Mouse (Mus musculus): ENCODE data around the gene Lamb1.

DNA sequence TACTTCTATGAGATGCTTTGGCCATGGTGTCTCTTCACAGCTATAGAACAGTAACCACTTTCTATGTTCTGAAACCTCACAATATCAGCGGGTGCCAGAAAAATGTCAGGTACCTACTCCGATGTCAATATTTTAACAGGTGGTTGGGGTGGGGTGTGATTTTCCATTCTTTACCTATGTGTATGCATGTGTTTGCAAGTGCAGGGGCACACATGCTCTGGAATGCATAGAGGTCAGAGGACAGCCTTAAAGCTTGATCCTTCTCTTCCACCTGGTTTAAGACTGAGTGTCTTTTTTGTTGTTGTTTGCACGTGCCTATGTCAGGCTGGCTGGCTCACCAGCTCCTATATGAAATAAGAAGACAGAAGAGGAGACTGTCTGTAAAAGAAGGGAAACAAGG lies 37.9 kb upstream of the Lamb1 start:
- no peak for TF ChIP-seq CTCF (IDR thresholded peaks at IDR 0.05; ENCODE audit: low read depth, low read length)
- no peak for TF ChIP-seq POLR2A (IDR thresholded peaks at IDR 0.05; ENCODE audit: extremely low read depth, insufficient read depth, low read length)
